Mouse (Mus musculus) thymus, adult 2 months (tissue): ENCODE data around the gene Copz1.

Source experiments
- CTCF ChIP-seq: fragments of 200-500 bp; IDR thresholded peaks from 2 replicates; pipeline ENCODE4 v1.5.1; 2012; ENCODE audit warnings: mild to moderate bottlenecking, control low read depth, low read length, moderate library complexity, borderline replicate concordance; ENCODE audit not compliant: control insufficient read depth, poor library complexity, insufficient read depth; ENCODE audit errors: extremely low read depth
- POLR2A ChIP-seq: fragments of 200-500 bp; IDR thresholded peaks from 2 replicates; pipeline ENCODE4 v1.6.1; 2012; ENCODE audit warnings: mild to moderate bottlenecking, low read length, control low read depth, moderate library complexity; ENCODE audit not compliant: control insufficient read depth, poor library complexity, insufficient read depth; ENCODE audit errors: extremely low read depth

DNA sequence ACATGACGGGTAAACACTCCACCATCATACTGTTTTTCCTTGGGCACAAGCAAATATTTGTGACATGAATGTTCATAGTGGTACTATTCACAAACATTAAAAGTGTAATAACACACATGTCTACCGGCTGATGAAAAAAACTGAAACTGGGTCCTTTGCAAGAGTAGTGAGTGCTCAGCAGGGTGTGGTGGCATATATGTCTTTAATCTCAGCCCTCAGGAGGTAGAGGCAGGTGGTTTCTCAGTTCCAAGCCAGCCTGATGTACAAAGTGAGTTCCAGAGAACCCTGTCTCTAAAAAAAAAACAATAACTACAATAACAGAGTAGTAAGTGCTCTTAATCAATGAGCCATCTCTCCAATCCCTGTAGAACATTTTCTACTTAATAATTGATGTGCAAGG lies 7.7 kb upstream of the Copz1 start:
- TF ChIP-seq POLR2A (no peak), CTCF (no peak)
